Mouse (Mus musculus): ENCODE results near the gene Bcl2l14. TPM values are rescaled to one million over a fixed set of nuclear protein-coding genes. Genes with fewer than 3 reads are reported as not detected.

Bcl2l14 gene
- polyA plus RNA-seq, 1 experiment, result not detected

DNA sequence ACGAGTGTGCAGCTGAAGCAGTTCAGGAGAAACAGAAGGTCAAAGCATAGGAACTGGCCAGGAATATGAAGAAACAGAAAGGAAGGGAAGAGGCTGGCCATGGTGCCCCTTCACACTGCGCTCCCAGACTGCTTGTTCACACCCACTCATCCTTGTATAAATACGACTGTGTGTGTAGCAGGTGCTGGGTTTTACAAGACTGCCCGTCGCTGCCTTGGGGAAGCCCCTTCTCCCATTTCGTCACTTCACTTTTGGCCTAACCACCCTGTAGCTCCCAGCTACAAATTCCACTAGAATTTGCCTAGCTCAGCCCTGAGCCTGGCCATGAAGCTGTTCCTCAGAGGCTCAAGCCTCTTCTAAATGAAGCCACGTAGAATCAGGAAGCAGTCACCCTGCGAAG lies 24.3 kb downstream of the Bcl2l14 start:
- TF ChIP-seq CTCF (IDR thresholded peaks at IDR 0.05; ENCODE audit: extremely low read depth, insufficient read depth, low read length) (no peak), POLR2A (IDR thresholded peaks at IDR 0.05; ENCODE audit: extremely low read depth, insufficient read depth, low read length) (no peak)
- Histone ChIP-seq H3K4me1 (ENCODE audit: control insufficient read depth, insufficient read depth, low read length) (no peaks in the 10 kb centered on the region), H3K4me3 (ENCODE audit: insufficient read depth, low read length) (no peak overlapping the region), H3K27ac (ENCODE audit: insufficient read depth, low read length) (no peak overlapping the region)

GRCm38 (mm10) chr6:134421921-134422320 lies 25.8 kb downstream of the Bcl2l14 start:
- TF ChIP-seq POLR2A (IDR thresholded peaks at IDR 0.05; ENCODE audit: extremely low read depth, insufficient read depth, low read length), result no peak
- no peak for TF ChIP-seq CTCF (IDR thresholded peaks at IDR 0.05; ENCODE audit: extremely low read depth, insufficient read depth, low read length)
- H3K4me3 ChIP-seq (ENCODE audit: insufficient read depth, low read length), result no peak overlapping the region

DNA sequence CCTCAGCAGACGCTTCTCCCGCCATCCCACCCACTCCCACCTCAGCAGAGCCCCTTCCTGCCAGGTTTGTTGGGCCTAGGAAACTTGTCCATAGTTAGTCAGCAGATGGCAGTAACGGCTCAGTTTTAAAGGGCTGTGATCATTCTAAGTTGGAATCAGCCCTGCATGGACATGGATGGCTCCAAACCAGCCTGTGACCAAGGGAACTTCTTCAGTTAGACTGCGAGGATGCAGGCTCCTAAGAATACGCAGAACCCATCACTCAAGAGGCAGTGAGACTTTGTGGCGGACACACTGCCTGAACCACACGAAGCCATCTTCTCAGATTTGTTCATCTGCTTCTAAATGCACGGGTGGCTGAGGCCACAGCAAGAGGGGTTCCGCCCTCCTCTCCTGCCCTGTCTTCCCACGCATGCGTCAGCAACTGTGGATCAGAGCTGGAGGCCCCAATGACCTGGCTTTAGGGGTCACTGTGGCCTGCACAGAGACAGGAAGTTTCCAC lies 29.1 kb downstream of the Bcl2l14 start:
- no peak overlapping the region for H3K4me3 ChIP-seq (ENCODE audit: insufficient read depth, low read length)
- no peaks in the 10 kb centered on the region for H3K4me1 ChIP-seq (ENCODE audit: control insufficient read depth, insufficient read depth, low read length)
- no peak overlapping the region for H3K27ac ChIP-seq (ENCODE audit: insufficient read depth, low read length)
- TF ChIP-seq POLR2A (IDR thresholded peaks at IDR 0.05; ENCODE audit: extremely low read depth, insufficient read depth, low read length) (no peak), CTCF (IDR thresholded peaks at IDR 0.05; ENCODE audit: extremely low read depth, insufficient read depth, low read length) (peak; percentile 83)

More at GRCm38 (mm10) chr6:134421921-134422320, 25.8 kb downstream of the Bcl2l14 start:
- Histone ChIP-seq H3K4me1 (ENCODE audit: control insufficient read depth, insufficient read depth, low read length) (no peaks in the 10 kb centered on the region), H3K27ac (ENCODE audit: insufficient read depth, low read length) (no peak overlapping the region)

- no peak overlapping the region for H3K4me3 ChIP-seq (ENCODE audit: insufficient read depth, low read length)
- TF ChIP-seq POLR2A (IDR thresholded peaks at IDR 0.05; ENCODE audit: extremely low read depth, insufficient read depth, low read length), result no peak
- TF ChIP-seq CTCF (IDR thresholded peaks at IDR 0.05; ENCODE audit: extremely low read depth, insufficient read depth, low read length), result peak; percentile 32; the same call in 1 of the 2 replicates
- no peak overlapping the region for H3K27ac ChIP-seq (ENCODE audit: insufficient read depth, low read length)
- no peaks in the 10 kb centered on the region for H3K4me1 ChIP-seq (ENCODE audit: control insufficient read depth, insufficient read depth, low read length)
Measured at GRCm38 (mm10) chr6:134427165-134427564, 31.0 kb downstream of the Bcl2l14 start.

GRCm38 (mm10) chr6:134428455-134428854 lies 32.3 kb downstream of the Bcl2l14 start:
- H3K4me3 ChIP-seq (ENCODE audit: insufficient read depth, low read length), result no peak overlapping the region
- no peak overlapping the region for H3K27ac ChIP-seq (ENCODE audit: insufficient read depth, low read length)
- H3K4me1 ChIP-seq (ENCODE audit: control insufficient read depth, insufficient read depth, low read length), result no peaks in the 10 kb centered on the region
- no peak for TF ChIP-seq POLR2A (IDR thresholded peaks at IDR 0.05; ENCODE audit: extremely low read depth, insufficient read depth, low read length)
- TF ChIP-seq CTCF (IDR thresholded peaks at IDR 0.05; ENCODE audit: extremely low read depth, insufficient read depth, low read length), result no peak

GRCm38 (mm10) chr6:134430161-134430799 lies 34.2 kb downstream of the Bcl2l14 start:
- TF ChIP-seq CTCF (IDR thresholded peaks at IDR 0.05; ENCODE audit: extremely low read depth, insufficient read depth, low read length) (0 out of 2 replicates have a peak, but pooled peaks have one; percentile 6), POLR2A (IDR thresholded peaks at IDR 0.05; ENCODE audit: extremely low read depth, insufficient read depth, low read length) (no peak)
- no peaks in the 10 kb centered on the region for H3K4me1 ChIP-seq (ENCODE audit: control insufficient read depth, insufficient read depth, low read length)
- H3K4me3 ChIP-seq (ENCODE audit: insufficient read depth, low read length), result no peak overlapping the region
- H3K27ac ChIP-seq (ENCODE audit: insufficient read depth, low read length), result no peak overlapping the region

DNA sequence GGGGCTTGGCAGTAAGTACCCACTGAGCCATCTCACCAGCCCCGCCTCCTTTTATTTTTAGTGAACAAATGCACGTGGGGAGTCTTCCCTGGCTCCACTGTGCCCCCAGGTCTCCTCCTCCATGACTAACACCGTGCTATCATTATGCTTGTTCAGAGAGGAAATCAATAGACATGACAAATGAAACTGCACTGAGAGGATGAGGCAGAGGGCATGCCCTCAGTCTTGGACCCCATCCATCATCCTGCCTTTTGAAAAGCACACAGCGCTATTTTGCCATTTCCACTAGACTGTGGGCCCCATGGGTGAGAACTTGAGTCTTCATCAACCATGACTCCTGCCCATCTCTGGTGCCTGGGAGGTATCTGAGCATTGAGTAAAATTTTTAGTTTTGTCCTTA lies 35.5 kb downstream of the Bcl2l14 start:
- TF ChIP-seq POLR2A (IDR thresholded peaks at IDR 0.05; ENCODE audit: extremely low read depth, insufficient read depth, low read length) (no peak), CTCF (IDR thresholded peaks at IDR 0.05; ENCODE audit: extremely low read depth, insufficient read depth, low read length) (no peak)
- Histone ChIP-seq H3K27ac (ENCODE audit: insufficient read depth, low read length) (no peak overlapping the region), H3K4me1 (ENCODE audit: control insufficient read depth, insufficient read depth, low read length) (no peaks in the 10 kb centered on the region), H3K4me3 (ENCODE audit: insufficient read depth, low read length) (no peak overlapping the region)

- no peak for TF ChIP-seq POLR2A (IDR thresholded peaks at IDR 0.05; ENCODE audit: extremely low read depth, insufficient read depth, low read length)
- TF ChIP-seq CTCF (IDR thresholded peaks at IDR 0.05; ENCODE audit: extremely low read depth, insufficient read depth, low read length), result no peak
- Histone ChIP-seq H3K4me1 (ENCODE audit: control insufficient read depth, insufficient read depth, low read length) (no peaks in the 10 kb centered on the region), H3K4me3 (ENCODE audit: insufficient read depth, low read length) (no peak overlapping the region), H3K27ac (ENCODE audit: insufficient read depth, low read length) (no peak overlapping the region)
Measured at GRCm38 (mm10) chr6:134433281-134433680, 37.2 kb downstream of the Bcl2l14 start.

DNA sequence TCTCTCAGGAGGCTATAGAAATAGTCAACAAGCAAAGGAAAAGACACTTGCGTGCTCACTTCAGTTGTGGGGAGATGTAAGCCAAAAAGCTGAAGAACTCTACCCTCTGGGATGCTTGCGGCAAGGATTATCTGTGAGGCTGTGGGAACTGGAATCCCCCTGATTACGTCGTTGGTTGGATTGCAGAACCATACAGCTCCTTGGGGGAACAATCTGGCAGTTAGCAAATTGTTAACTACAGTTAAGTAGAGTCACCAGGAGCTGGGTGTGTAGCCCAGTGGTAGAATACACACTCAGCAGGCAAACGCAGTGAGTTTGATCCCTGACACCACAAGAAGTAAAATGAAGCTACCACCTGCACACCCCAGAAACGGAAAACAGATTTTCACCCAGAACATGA lies 37.9 kb downstream of the Bcl2l14 start:
- TF ChIP-seq CTCF (IDR thresholded peaks at IDR 0.05; ENCODE audit: extremely low read depth, insufficient read depth, low read length), result no peak
- TF ChIP-seq POLR2A (IDR thresholded peaks at IDR 0.05; ENCODE audit: extremely low read depth, insufficient read depth, low read length), result no peak
- no peak overlapping the region for H3K27ac ChIP-seq (ENCODE audit: insufficient read depth, low read length)
- H3K4me1 ChIP-seq (ENCODE audit: control insufficient read depth, insufficient read depth, low read length), result no peaks in the 10 kb centered on the region
- H3K4me3 ChIP-seq (ENCODE audit: insufficient read depth, low read length), result no peak overlapping the region

GRCm38 (mm10) chr6:134434866-134435390 lies 38.8 kb downstream of the Bcl2l14 start:
- TF ChIP-seq CTCF (IDR thresholded peaks at IDR 0.05; ENCODE audit: extremely low read depth, insufficient read depth, low read length), result no peak
- no peak for TF ChIP-seq POLR2A (IDR thresholded peaks at IDR 0.05; ENCODE audit: extremely low read depth, insufficient read depth, low read length)
- Histone ChIP-seq H3K27ac (ENCODE audit: insufficient read depth, low read length) (no peak overlapping the region), H3K4me3 (ENCODE audit: insufficient read depth, low read length) (no peak overlapping the region), H3K4me1 (ENCODE audit: control insufficient read depth, insufficient read depth, low read length) (peaks cover 1% of the 10 kb centered on the region; the same call in 1 of the 2 replicates)
